ENCODE assay signal across 8 mouse cellular contexts in genomic region chr11:119916102-119916790, GRCm38 (mm10). TPM values are rescaled to one million over a fixed set of nuclear protein-coding genes. Genes with fewer than 3 reads are reported as not detected.
A peak's percentile ranks its signal among the peaks of the same experiment; 100 is the strongest.
DNase-seq lines count a peak whose midpoint lies in the region; ATAC-seq and TF ChIP-seq lines count a peak whose summit lies in the region.

No protein-coding gene starts in this region.

- H3K9ac ChIP-seq in midbrain, embryonic 14.5 days (replicated peaks; ENCODE audit: low read length): no peak overlapping the region
- no peak overlapping the region for H3K9ac ChIP-seq in midbrain, postnatal 0 days (replicated peaks; ENCODE audit: low read length, poor library complexity, severe bottlenecking)

- 0 out of 2 replicates have a peak overlapping the region, but pooled peaks have one; percentile 20 for H3K27ac ChIP-seq in midbrain, embryonic 14.5 days (replicated peaks; ENCODE audit: low read depth, low read length)
- no peak overlapping the region for H3K27ac ChIP-seq in midbrain, postnatal 0 days (ENCODE audit: low read depth, low read length)

- no peak for DNase-seq in midbrain, embryonic 14.5 days
- no peak for DNase-seq in midbrain, postnatal 0 days (ENCODE audit: low spot score)
- peak; percentile 76 for DNase-seq in heart, adult 8-10 months (ENCODE audit: low spot score)
- DNase-seq in kidney, postnatal 10 days: peak; percentile 90
- peak; percentile 84 to 93 for DNase-seq in lung, postnatal 4 days
- DNase-seq in spleen, postnatal 14 days (ENCODE audit: low spot score in 2 of 2): no peak

- H3K36me3 ChIP-seq in midbrain, embryonic 14.5 days (ENCODE audit: control insufficient read depth, insufficient read depth, low read length): peaks cover 44% of the 10 kb centered on the region
- peaks cover 41% of the 10 kb centered on the region for H3K36me3 ChIP-seq in midbrain, postnatal 0 days (ENCODE audit: insufficient read depth, low read length)

- no peak for TF ChIP-seq CTCF in midbrain, postnatal 0 days (IDR thresholded peaks at IDR 0.05)

- no peak overlapping the region for H3K4me3 ChIP-seq in midbrain, embryonic 14.5 days (replicated peaks; ENCODE audit: low read depth, low read length)
- no peak overlapping the region for H3K4me3 ChIP-seq in midbrain, postnatal 0 days (ENCODE audit: low read depth, low read length)

- ATAC-seq in midbrain, embryonic 14.5 days (ENCODE audit: low FRiP score, low TSS enrichment): no peak
- ATAC-seq in midbrain, postnatal 0 days (ENCODE audit: low FRiP score): no peak
- ATAC-seq in erythroblast, adult 5-6 weeks (replicated peaks; ENCODE audit: low FRiP score, poor library complexity, severe bottlenecking): no peak
- ATAC-seq in erythroid progenitor cell, adult 5-6 weeks (replicated peaks; ENCODE audit: low FRiP score, poor library complexity, severe bottlenecking): no peak

- no peaks in the 10 kb centered on the region for H3K9me3 ChIP-seq in midbrain, embryonic 14.5 days (ENCODE audit: control insufficient read depth, low read length)
- no peaks in the 10 kb centered on the region for H3K9me3 ChIP-seq in midbrain, postnatal 0 days (ENCODE audit: low read length)

- peaks cover 22% of the 10 kb centered on the region for H3K4me1 ChIP-seq in midbrain, embryonic 14.5 days (ENCODE audit: control insufficient read depth, insufficient read depth, low read length)
- H3K4me1 ChIP-seq in midbrain, postnatal 0 days (ENCODE audit: insufficient read depth, low read length): peaks cover 11% of the 10 kb centered on the region

- H3K27me3 ChIP-seq in midbrain, embryonic 14.5 days (ENCODE audit: control insufficient read depth, insufficient read depth, low read length): no peaks in the 10 kb centered on the region
- no peaks in the 10 kb centered on the region for H3K27me3 ChIP-seq in midbrain, postnatal 0 days (ENCODE audit: insufficient read depth, low read length)

- WGBS in midbrain, embryonic 14.5 days: 93% methylated on average over 15 of the region's 15 CpGs
- 88% methylated on average over 15 of the region's 15 CpGs for WGBS in midbrain, postnatal 0 days

- no peak overlapping the region for H3K4me2 ChIP-seq in midbrain, embryonic 14.5 days (ENCODE audit: low read length)
- no peak overlapping the region for H3K4me2 ChIP-seq in midbrain, postnatal 0 days (ENCODE audit: low read depth, low read length, poor library complexity, severe bottlenecking)

RNA-seq across cellular contexts. Expression of gene Chmp6, which starts 3.0 kb away (rescaled TPM):
- 100 and 104 TPM in 2 replicates for polyA plus RNA-seq in midbrain, embryonic 14.5 days (2014; fragmentation: Nextera tagmentation; extraction: Ambion mirVana)
- total RNA-seq in midbrain, postnatal 0 days (2014; rRNA removed): 79.5 and 101 TPM in 2 replicates
- polyA plus RNA-seq in midbrain, postnatal 0 days (2015; fragmentation: Nextera tagmentation; extraction: Ambion mirVana): 121 and 129 TPM in 2 replicates
- total RNA-seq in heart, adult 8-10 months (2022): 10 to 100 TPM; 29.9 to 33.7 (median 30.4) TPM
- 5.9 and 7.7 TPM in 2 replicates for total RNA-seq in erythroblast, adult 5-6 weeks (2015; ENCODE audit: low replicate concordance)
- 3.5 and 6.7 TPM in 2 replicates for total RNA-seq in erythroblast, adult 5-6 weeks (2017; ENCODE audit: low replicate concordance)
- 1.3 and 14.4 TPM in 2 replicates for total RNA-seq in erythroid progenitor cell, adult 5-6 weeks (2015; ENCODE audit: low replicate concordance)
- 10.3 and 10.4 TPM in 2 replicates for total RNA-seq in erythroid progenitor cell, adult 5-6 weeks (2017; ENCODE audit: low replicate concordance)

RNA-seq across cellular contexts. Expression of gene Baiap2, which starts 26.3 kb away (rescaled TPM):
- polyA plus RNA-seq in midbrain, embryonic 14.5 days (2014; fragmentation: Nextera tagmentation; extraction: Ambion mirVana): 11.0 and 11.2 TPM in 2 replicates
- 23.8 and 32.7 TPM in 2 replicates for total RNA-seq in midbrain, postnatal 0 days (2014; rRNA removed)
- polyA plus RNA-seq in midbrain, postnatal 0 days (2015; fragmentation: Nextera tagmentation; extraction: Ambion mirVana): 18.0 TPM in 2 replicates
- total RNA-seq in heart, adult 8-10 months (2022): 10 to 100 TPM in 1 of 4 experiments, 1 to 10 TPM in 3; 4.8 to 10.0 (median 5.8) TPM
- 0.42 and 3.5 TPM in 2 replicates for total RNA-seq in erythroblast, adult 5-6 weeks (2015; ENCODE audit: low replicate concordance)
- 1.6 and 2.5 TPM in 2 replicates for total RNA-seq in erythroblast, adult 5-6 weeks (2017; ENCODE audit: low replicate concordance)
- total RNA-seq in erythroid progenitor cell, adult 5-6 weeks (2015; ENCODE audit: low replicate concordance): 1.3 and 1.4 TPM in 2 replicates
- total RNA-seq in erythroid progenitor cell, adult 5-6 weeks (2017; ENCODE audit: low replicate concordance): 3.2 and 5.3 TPM in 2 replicates

Comparison
In these comparisons a context has a peak if more than half of its experiments do, and no peak if none do; other contexts are left out.
1. DNase-seq: peak in heart, adult 8-10 months (single experiment), kidney, postnatal 10 days (single experiment) and lung, postnatal 4 days (2 of 2); none in midbrain, embryonic 14.5 days (single experiment), midbrain, postnatal 0 days (single experiment) and spleen, postnatal 14 days (0 of 2).